Mouse (Mus musculus) cortical plate, adult 2 months (tissue): Measurements from ENCODE around the gene Gemin5. TPM values are rescaled to one million over a fixed set of nuclear protein-coding genes. Genes with fewer than 3 reads are reported as not detected.
"Not testable (repeated sequence)": the region's sequence is repeated elsewhere in the genome, so short reads cannot be mapped to it uniquely, and the experiment has no call there.

Source experiments
- H3K27ac ChIP-seq: fragments of 200-500 bp; 2 replicates; pipeline ENCODE4 v1.5.1; 2012; ENCODE audit warnings: low read length, control low read depth, inconsistent platforms; ENCODE audit not compliant: insufficient read depth
- H3K4me1 ChIP-seq: fragments of 200-500 bp; 2 replicates; pipeline ENCODE4 v1.6.1; 2011; ENCODE audit warnings: low read length; ENCODE audit not compliant: control insufficient read depth, insufficient read depth
- H3K4me3 ChIP-seq: fragments of 200-500 bp; 2 replicates; pipeline ENCODE4 v1.5.1; 2011; ENCODE audit warnings: mild to moderate bottlenecking, low read length, control low read depth; ENCODE audit not compliant: insufficient read depth
- CTCF ChIP-seq: fragments of 200-500 bp; IDR thresholded peaks from 2 replicates; pipeline ENCODE4 v1.5.1; 2011; ENCODE audit warnings: mild to moderate bottlenecking, control low read depth, low read length; ENCODE audit not compliant: insufficient read depth; ENCODE audit errors: extremely low read depth
- POLR2A ChIP-seq: fragments of 200-500 bp; IDR thresholded peaks from 2 replicates; pipeline ENCODE4 v1.6.1; 2011; ENCODE audit warnings: mild to moderate bottlenecking, low read length, control low read depth; ENCODE audit not compliant: insufficient read depth; ENCODE audit errors: extremely low read depth
- polyA plus RNA-seq: library from polyadenylated mRNA; depleted of rRNA; stranded (reverse); fragments of >200 nt; gene quantifications from 2 replicates; pipeline ENCODE4 v1.2.3, GENCODE M21; 2012; rRNA removed

Gene Gemin5
- 8.6 and 9.5 TPM in 2 replicates for polyA plus RNA-seq

GRCm38 (mm10) chr11:58168167-58168915 is at the start of gene Gemin5:
Gene Gemin5 (minus strand): TSS chr11:58168539.
- TF ChIP-seq POLR2A (peak; percentile 67; the same call in 1 of the 2 replicates), CTCF (no peak)

GRCm38 (mm10) chr11:58216823-58217222 is 48.5 kb upstream of the Gemin5 start:
- Histone ChIP-seq H3K4me1 (no peaks in the 10 kb centered on the region), H3K4me3 (no peak overlapping the region), H3K27ac (no peak overlapping the region)
- TF ChIP-seq CTCF (no peak), POLR2A (no peak)

More at GRCm38 (mm10) chr11:58168167-58168915, at the start of gene Gemin5:
- H3K4me3 ChIP-seq: peak within 1 kb of the TSS; percentile 61
- no peak within 1 kb of the TSS for H3K27ac ChIP-seq
- peaks cover 5% of the 10 kb centered on the region; the same call in 1 of the 2 replicates for H3K4me1 ChIP-seq

GRCm38 (mm10) chr11:58215814-58216213 is 47.5 kb upstream of the Gemin5 start:
- no peak overlapping the region for H3K27ac ChIP-seq
- H3K4me1 ChIP-seq: no peaks in the 10 kb centered on the region
- no peak overlapping the region for H3K4me3 ChIP-seq
- TF ChIP-seq POLR2A: no peak
- TF ChIP-seq CTCF: no peak

- not testable (repeated sequence) for H3K27ac ChIP-seq, H3K4me1 ChIP-seq
- H3K4me3 ChIP-seq: peak overlapping the region; percentile 51; the same call in 1 of the 2 replicates
These were observed 46.7 kb upstream of the Gemin5 start for GRCm38 (mm10) chr11:58215049-58215430.

GRCm38 (mm10) chr11:58214391-58215048 is 46.2 kb upstream of the Gemin5 start:
- Histone ChIP-seq H3K4me1 (no peaks in the 10 kb centered on the region), H3K4me3 (peak overlapping the region; percentile 51), H3K27ac (peak overlapping the region; percentile 89)
- TF ChIP-seq CTCF (no peak), POLR2A (no peak)

GRCm38 (mm10) chr11:58213673-58214342 is 45.5 kb upstream of the Gemin5 start:
- TF ChIP-seq CTCF (no peak), POLR2A (no peak)
- H3K27ac ChIP-seq: no peak overlapping the region
- no peaks in the 10 kb centered on the region for H3K4me1 ChIP-seq
- H3K4me3 ChIP-seq: no peak overlapping the region

- no peak overlapping the region for H3K4me3 ChIP-seq
- H3K27ac ChIP-seq: no peak overlapping the region
- no peaks in the 10 kb centered on the region for H3K4me1 ChIP-seq
- TF ChIP-seq CTCF: no peak
- no peak for TF ChIP-seq POLR2A
These were observed 43.3 kb upstream of the Gemin5 start for GRCm38 (mm10) chr11:58211682-58212067.

- H3K4me3 ChIP-seq: no peak overlapping the region
- no peak for TF ChIP-seq POLR2A
- no peak for TF ChIP-seq CTCF
- H3K27ac ChIP-seq: no peak overlapping the region
- H3K4me1 ChIP-seq: no peaks in the 10 kb centered on the region
These were observed 42.8 kb upstream of the Gemin5 start for GRCm38 (mm10) chr11:58211062-58211681.

GRCm38 (mm10) chr11:58210321-58210886 is 42.1 kb upstream of the Gemin5 start:
- Histone ChIP-seq H3K4me1 (no peaks in the 10 kb centered on the region), H3K4me3 (no peak overlapping the region), H3K27ac (no peak overlapping the region)
- no peak for TF ChIP-seq POLR2A
- no peak for TF ChIP-seq CTCF

GRCm38 (mm10) chr11:58201052-58201451 is 32.7 kb upstream of the Gemin5 start:
- H3K27ac ChIP-seq: no peak overlapping the region
- no peak overlapping the region for H3K4me3 ChIP-seq
- H3K4me1 ChIP-seq: 0 out of 2 replicates have a peak, but pooled peaks cover 1% of the 10 kb centered on the region
- no peak for TF ChIP-seq CTCF
